16 mouse cellular contexts compared by ENCODE assay signal in the genomic region with DNA sequence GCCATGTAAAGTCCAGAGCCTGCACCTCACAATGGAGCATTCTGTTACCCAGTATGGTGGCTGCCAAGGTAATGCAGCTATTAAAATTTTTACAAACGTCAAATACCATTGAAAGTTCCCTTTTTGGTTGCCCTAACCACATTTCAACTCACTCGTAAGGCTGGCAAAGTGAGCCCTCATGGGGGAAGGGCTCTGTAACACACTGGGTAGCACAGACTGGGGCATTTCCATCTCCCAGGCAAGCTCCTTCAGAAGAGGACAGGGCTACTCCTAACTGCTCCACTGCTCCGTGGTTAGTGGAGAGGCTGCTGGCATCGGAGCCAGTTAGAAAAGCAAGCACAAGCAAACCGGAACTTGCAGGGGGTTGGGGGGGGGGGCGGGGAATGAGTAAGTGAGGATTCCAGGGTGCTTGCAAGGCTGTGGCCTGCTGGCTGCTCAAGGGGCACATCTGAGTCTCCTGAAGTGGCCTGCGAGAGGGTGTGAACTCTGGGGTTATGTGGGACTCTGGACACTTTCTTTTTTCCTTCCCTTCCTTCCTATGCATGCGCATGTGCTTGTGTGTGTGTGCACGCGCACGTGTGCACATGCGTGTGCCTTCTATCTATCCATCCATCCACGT.
DNase-seq lines count a peak whose midpoint lies in the region; ATAC-seq lines count a peak whose summit lies in the region.
"Had no signal": no experiment of that assay in that cellular context is flagged by ENCODE, and none has a peak within 500 bp of the region (broad histone marks: within the 10 kb centered on the region; RNA-seq: fewer than 3 reads in every experiment).

No protein-coding gene starts in this region.

- H3K4me3 ChIP-seq in hindbrain, embryonic 10.5 days: no peak overlapping the region
- H3K4me3 ChIP-seq in hindbrain, embryonic 11.5 days (ENCODE audit: low read depth, low read length): no peak overlapping the region
- no peak overlapping the region for H3K4me3 ChIP-seq in limb, embryonic 10.5 days
- H3K4me3 ChIP-seq: midbrain, embryonic 13.5 days; neural tube, embryonic 12.5 days had no signal

- 57% methylated on average over 13 of the region's 13 CpGs for WGBS in hindbrain, embryonic 10.5 days
- WGBS in hindbrain, embryonic 11.5 days: 55% methylated on average over 12 of the region's 13 CpGs
- WGBS in limb, embryonic 10.5 days: 54% methylated on average over 13 of the region's 13 CpGs

- H3K9ac ChIP-seq in hindbrain, embryonic 11.5 days (ENCODE audit: low read depth, low read length): no peak overlapping the region
- H3K9ac ChIP-seq: liver, embryonic 14.5 days; midbrain, embryonic 13.5 days; neural tube, embryonic 12.5 days had no signal

- peaks cover 15% of the 10 kb centered on the region; the same call in 1 of the 2 replicates for H3K27me3 ChIP-seq in hindbrain, embryonic 10.5 days (ENCODE audit: insufficient read depth, poor library complexity, severe bottlenecking)
- no peaks in the 10 kb centered on the region for H3K27me3 ChIP-seq in hindbrain, embryonic 11.5 days (ENCODE audit: control insufficient read depth, insufficient read depth, low read length)
- H3K27me3 ChIP-seq in limb, embryonic 10.5 days (ENCODE audit: low read depth, poor library complexity, severe bottlenecking): peaks cover 25% of the 10 kb centered on the region
- H3K27me3 ChIP-seq: midbrain, embryonic 13.5 days; neural tube, embryonic 12.5 days had no signal

- no peaks in the 10 kb centered on the region for H3K9me3 ChIP-seq in hindbrain, embryonic 10.5 days
- no peaks in the 10 kb centered on the region for H3K9me3 ChIP-seq in hindbrain, embryonic 11.5 days (ENCODE audit: control insufficient read depth, low read length)
- no peaks in the 10 kb centered on the region for H3K9me3 ChIP-seq in limb, embryonic 10.5 days (replicated peaks)
- H3K9me3 ChIP-seq: midbrain, embryonic 13.5 days; neural tube, embryonic 12.5 days had no signal

- H3K4me1 ChIP-seq in hindbrain, embryonic 10.5 days (replicated peaks): peaks cover 65% of the 10 kb centered on the region
- peaks cover 16% of the 10 kb centered on the region for H3K4me1 ChIP-seq in hindbrain, embryonic 11.5 days (replicated peaks; ENCODE audit: control insufficient read depth, insufficient read depth, low read length)
- peaks cover 84% of the 10 kb centered on the region for H3K4me1 ChIP-seq in limb, embryonic 10.5 days

- H3K27ac ChIP-seq in hindbrain, embryonic 10.5 days: peak overlapping the region; percentile 82
- H3K27ac ChIP-seq in hindbrain, embryonic 11.5 days (ENCODE audit: low read depth, low read length): no peak overlapping the region
- H3K27ac ChIP-seq in limb, embryonic 10.5 days: peak overlapping the region; percentile 82
- H3K27ac ChIP-seq: liver, embryonic 14.5 days; neural tube, embryonic 12.5 days had no signal

- no peak for ATAC-seq in hindbrain, embryonic 11.5 days (ENCODE audit: low FRiP score)
- no peak for ATAC-seq in monocyte, adult 5-6 weeks (replicated peaks; ENCODE audit: insufficient number of reproducible peaks, low FRiP score, low TSS enrichment, poor library complexity, severe bottlenecking)

- H3K4me2 ChIP-seq in hindbrain, embryonic 11.5 days (replicated peaks; ENCODE audit: low read depth, low read length): no peak overlapping the region
- H3K4me2 ChIP-seq: midbrain, embryonic 13.5 days; neural tube, embryonic 12.5 days had no signal

- no peaks in the 10 kb centered on the region for H3K36me3 ChIP-seq in hindbrain, embryonic 10.5 days
- H3K36me3 ChIP-seq in hindbrain, embryonic 11.5 days (ENCODE audit: control insufficient read depth, insufficient read depth, low read length): no peaks in the 10 kb centered on the region
- no peaks in the 10 kb centered on the region for H3K36me3 ChIP-seq in limb, embryonic 10.5 days
- H3K36me3 ChIP-seq: midbrain, embryonic 13.5 days; neural tube, embryonic 12.5 days had no signal

- no peak for DNase-seq in hindbrain, embryonic 10.5 days (ENCODE audit: low spot score)
- DNase-seq in hindbrain, embryonic 11.5 days (ENCODE audit: low spot score): no peak
- DNase-seq in retina, postnatal 1 day: peak; percentile 24
- no peak for DNase-seq in retina, embryonic 14.5 days (ENCODE audit: low spot score)
- DNase-seq in limb, embryonic 10.5 days (ENCODE audit: low spot score): peak; percentile 46
- no peak for DNase-seq in cerebellum, adult 11-12 months
- no peak for DNase-seq in cerebellum, postnatal 14 days
- DNase-seq: adrenal gland, postnatal 25 days; cerebellum, adult 11 months; gastrocnemius, postnatal 36 days; kidney, postnatal 4 days; thymus, adult 2 months had no signal

Comparison
In these comparisons a context has a peak if more than half of its experiments do, and no peak if none do; other contexts are left out.
1. DNase-seq: peak in retina, postnatal 1 day (single experiment) and limb, embryonic 10.5 days (single experiment); none in hindbrain, embryonic 10.5 days (single experiment), hindbrain, embryonic 11.5 days (single experiment), retina, embryonic 14.5 days (single experiment), cerebellum, adult 11-12 months (single experiment) and cerebellum, postnatal 14 days (0 of 2).